Mouse (Mus musculus): ENCODE results near the gene Nfkb1. TPM values are rescaled to one million over a fixed set of nuclear protein-coding genes. Genes with fewer than 3 reads are reported as not detected.

Gene Nfkb1
- total and polyA plus RNA-seq, 3 experiments, result 271 to 369 (median 346) TPM

DNA sequence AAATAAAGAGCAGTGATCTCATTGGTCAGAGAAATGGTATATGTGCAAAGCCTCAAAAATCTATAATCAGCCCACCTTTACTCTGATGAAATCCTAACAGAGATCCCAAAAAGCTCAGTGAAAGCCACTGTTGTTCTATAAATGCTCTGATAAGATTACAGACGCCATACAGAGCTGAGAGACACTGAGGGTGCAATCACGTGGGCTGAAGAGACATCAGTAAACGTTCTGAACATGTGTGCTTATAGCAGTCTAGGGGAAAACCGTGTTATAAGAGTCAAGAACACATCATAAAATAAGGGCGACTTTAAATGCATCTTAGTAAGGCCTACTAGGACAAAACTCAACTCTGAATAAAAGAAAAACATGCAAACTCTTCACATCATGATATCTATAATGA is 14.3 kb downstream of the Nfkb1 start:
- peaks cover 90% of the 10 kb centered on the region for H3K79me2 ChIP-seq (replicated peaks; ENCODE audit: control insufficient read depth, extremely low read depth, insufficient read depth, poor library complexity, severe bottlenecking)
- in situ Hi-C loops (cut with MboI; ENCODE audit: low pct_ligation_motif_present, low pct_unique_long_range_greater_than_20kb, low sequenced_read_pairs) (no loop called here), dilution Hi-C loops (cut with MboI; ENCODE audit: extremely low pct_ligation_motif_present, extremely low pct_unique_long_range_greater_than_20kb, low sequenced_read_pairs) (no loop called here)
- H3K4me1 ChIP-seq (ENCODE audit: control insufficient read depth in 1 of 2, insufficient read depth in 2 of 2), result peaks cover 6 to 67% of the 10 kb centered on the region in 2 experiments
- no peak for TF ChIP-seq TCF12 (IDR thresholded peaks at IDR 0.05; ENCODE audit: low read depth, low read length)
- TF ChIP-seq SIN3A (IDR thresholded peaks at IDR 0.05; ENCODE audit: low read length), result no peak
- TF ChIP-seq MAZ (IDR thresholded peaks at IDR 0.05; ENCODE audit: low read depth, low read length), result no peak
- TF ChIP-seq ZC3H11A (IDR thresholded peaks at IDR 0.05; ENCODE audit: low read depth, low read length), result no peak
- TF ChIP-seq POLR2A (IDR thresholded peaks at IDR 0.05; ENCODE audit: low read depth, low read length), result no peak
- TF ChIP-seq IRF4 (IDR thresholded peaks at IDR 0.05; ENCODE audit: low read depth, low read length), result no peak
- no peak for TF ChIP-seq PAX5 (IDR thresholded peaks at IDR 0.05; ENCODE audit: low read length)
- TF ChIP-seq SMC3 (IDR thresholded peaks at IDR 0.05; ENCODE audit: low read depth, low read length), result no peak
- TF ChIP-seq ZMIZ1 (IDR thresholded peaks at IDR 0.05; ENCODE audit: low read depth, low read length), result no peak
- no peak for TF ChIP-seq ETS1 (conservative IDR thresholded peaks at IDR 0.05; ENCODE audit: low read depth, low read length)
- TF ChIP-seq EP300 (IDR thresholded peaks at IDR 0.05; ENCODE audit: low read length), result no peak
- no peak for TF ChIP-seq E2F4 (IDR thresholded peaks at IDR 0.05; ENCODE audit: insufficient replicate concordance, low read depth, low read length)
- TF ChIP-seq KAT2A (IDR thresholded peaks at IDR 0.05; ENCODE audit: insufficient replicate concordance, low read length), result no peak
- no peak for TF ChIP-seq MAX (IDR thresholded peaks at IDR 0.05; ENCODE audit: low read length)
- H3K4me2 ChIP-seq (ENCODE audit: insufficient read depth, low read depth, poor library complexity, severe bottlenecking), result no peak overlapping the region
- no peaks in the 10 kb centered on the region for H3K27me3 ChIP-seq (replicated peaks)
- H3K9me3 ChIP-seq (replicated peaks; ENCODE audit: low read length), result peaks cover 12% of the 10 kb centered on the region
- no peak overlapping the region for H3K27ac ChIP-seq (ENCODE audit: insufficient read depth, low read depth)
- H3K36me3 ChIP-seq (replicated peaks in 1 of 2; ENCODE audit: control insufficient read depth in 1 of 2, insufficient read depth in 1 of 2, low read length in 1 of 2), result peaks cover 26 to 93% of the 10 kb centered on the region in 2 experiments
- H3K4me3 ChIP-seq (replicated peaks in 1 of 3; ENCODE audit: low read depth in 2 of 3, low read length in 2 of 3, poor library complexity in 1 of 3), result no peak overlapping the region
- no peak for DNase-seq (ENCODE audit: extremely low read depth)
- no peak overlapping the region for H3K9ac ChIP-seq (ENCODE audit: insufficient read depth, low read depth)

DNA sequence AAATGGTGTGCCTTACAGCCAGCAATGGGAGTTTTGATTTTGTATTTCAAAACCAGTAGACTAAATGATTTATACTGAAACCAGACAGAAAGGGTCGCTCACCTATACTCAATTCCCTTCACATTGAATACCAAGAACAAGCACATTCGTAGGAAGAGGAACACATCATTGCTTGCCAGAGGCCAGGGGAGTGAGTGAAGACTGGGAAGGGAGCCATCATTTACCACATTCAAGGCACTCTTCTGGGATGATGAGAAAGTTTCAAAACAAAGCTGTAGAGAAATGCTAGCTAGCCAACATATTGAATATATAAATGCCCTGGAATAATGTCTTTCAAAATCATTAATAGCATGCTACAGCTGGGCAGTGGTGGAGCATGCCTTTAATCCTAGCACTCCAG is 15.0 kb downstream of the Nfkb1 start:
- Histone ChIP-seq H3K4me1 (ENCODE audit: control insufficient read depth in 1 of 2, insufficient read depth in 2 of 2) (peaks cover 6 to 69% of the 10 kb centered on the region in 2 experiments), H3K27me3 (replicated peaks) (no peaks in the 10 kb centered on the region), H3K79me2 (replicated peaks; ENCODE audit: control insufficient read depth, extremely low read depth, insufficient read depth, poor library complexity, severe bottlenecking) (peaks cover 87% of the 10 kb centered on the region), H3K36me3 (replicated peaks in 1 of 2; ENCODE audit: control insufficient read depth in 1 of 2, insufficient read depth in 1 of 2, low read length in 1 of 2) (peaks cover 25 to 87% of the 10 kb centered on the region in 2 experiments), H3K9ac (ENCODE audit: insufficient read depth, low read depth) (no peak overlapping the region), H3K4me2 (ENCODE audit: insufficient read depth, low read depth, poor library complexity, severe bottlenecking) (no peak overlapping the region), H3K9me3 (replicated peaks; ENCODE audit: low read length) (peaks cover 12% of the 10 kb centered on the region), H3K27ac (ENCODE audit: insufficient read depth, low read depth) (no peak overlapping the region), H3K4me3 (replicated peaks in 1 of 3; ENCODE audit: low read depth in 2 of 3, low read length in 2 of 3, poor library complexity in 1 of 3) (no peak overlapping the region)
- dilution Hi-C loops (cut with MboI; ENCODE audit: extremely low pct_ligation_motif_present, extremely low pct_unique_long_range_greater_than_20kb, low sequenced_read_pairs), result no loop called here
- no peak for DNase-seq (ENCODE audit: extremely low read depth)
- in situ Hi-C loops (cut with MboI; ENCODE audit: low pct_ligation_motif_present, low pct_unique_long_range_greater_than_20kb, low sequenced_read_pairs), result no loop called here
- TF ChIP-seq NRF1 (IDR thresholded peaks at IDR 0.05; ENCODE audit: low read depth, low read length), result no peak
- no peak for TF ChIP-seq USF1 (IDR thresholded peaks at IDR 0.05; ENCODE audit: low read depth, low read length)
- TF ChIP-seq CHD1 (IDR thresholded peaks at IDR 0.05; ENCODE audit: low read depth, low read length), result no peak
- 0 out of 2 replicates have a peak, but pooled peaks have one; percentile 11 for TF ChIP-seq NELFE (IDR thresholded peaks at IDR 0.05; ENCODE audit: low read depth, low read length)
- no peak for TF ChIP-seq TCF12 (IDR thresholded peaks at IDR 0.05; ENCODE audit: low read depth, low read length)
- no peak for TF ChIP-seq ZC3H11A (IDR thresholded peaks at IDR 0.05; ENCODE audit: low read depth, low read length)
- no peak for TF ChIP-seq POLR2A (IDR thresholded peaks at IDR 0.05; ENCODE audit: low read depth, low read length)
- no peak for TF ChIP-seq SIN3A (IDR thresholded peaks at IDR 0.05; ENCODE audit: low read length)
- TF ChIP-seq IRF4 (IDR thresholded peaks at IDR 0.05; ENCODE audit: low read depth, low read length), result no peak
- no peak for TF ChIP-seq BHLHE40 (IDR thresholded peaks at IDR 0.05; ENCODE audit: low read depth, low read length)
- TF ChIP-seq HCFC1 (IDR thresholded peaks at IDR 0.05; ENCODE audit: low read depth, low read length), result no peak
- no peak for TF ChIP-seq GABPA (IDR thresholded peaks at IDR 0.05; ENCODE audit: insufficient replicate concordance, low read depth, low read length)
- 0 out of 2 replicates have a peak, but pooled peaks have one; percentile 20 for TF ChIP-seq ZMIZ1 (IDR thresholded peaks at IDR 0.05; ENCODE audit: low read depth, low read length)
- TF ChIP-seq CHD2 (IDR thresholded peaks at IDR 0.05; ENCODE audit: low read length), result no peak
- TF ChIP-seq UBTF (IDR thresholded peaks at IDR 0.05; ENCODE audit: low read depth, low read length), result no peak
- TF ChIP-seq ELF1 (IDR thresholded peaks at IDR 0.05; ENCODE audit: low read depth, low read length), result no peak

Data from CH12.LX (cell line).